In genomic region chr1:165735826-165736818, GRCm38 (mm10) we compare ENCODE assay signal across 8 mouse cellular contexts. TPM values are rescaled to one million over a fixed set of nuclear protein-coding genes. Genes with fewer than 3 reads are reported as not detected.
DNase-seq lines count a peak whose midpoint lies in the region; ATAC-seq lines count a peak whose summit lies in the region.

No protein-coding gene starts in this region.

- peak; percentile 83 for DNase-seq in MEL-GATA-1-ER (ENCODE audit: extremely low read depth, low read depth)
- DNase-seq in cerebellum, adult 8-10 months = peak; percentile 80
- peak; percentile 83 for DNase-seq in hindbrain, embryonic 10.5 days (ENCODE audit: low spot score)
- DNase-seq in layer of hippocampus, adult 9-10 months (ENCODE audit: low spot score) = peak; percentile 81
- DNase-seq in ovary, postnatal 10 days (ENCODE audit: low spot score) = peak; percentile 63
- DNase-seq in thymus, postnatal 0 days (ENCODE audit: low spot score) = peak; percentile 90

- peak; percentile 99 for ATAC-seq in frontal cortex, adult (ENCODE audit: low TSS enrichment)
- ATAC-seq in lung, embryonic 16.5 days (ENCODE audit: low read depth) = peak; percentile 79

- H3K4me2 ChIP-seq in lung, embryonic 16.5 days (ENCODE audit: low read depth, low read length) = peak overlapping the region; percentile 11

- H3K9ac ChIP-seq in lung, embryonic 16.5 days (ENCODE audit: low read length) = no peak overlapping the region

- peaks cover 3% of the 10 kb centered on the region; the same call in 1 of the 2 replicates for H3K4me1 ChIP-seq in hindbrain, embryonic 10.5 days (replicated peaks)
- H3K4me1 ChIP-seq in lung, embryonic 16.5 days (replicated peaks; ENCODE audit: control insufficient read depth, insufficient read depth, low read length) = peaks cover 2% of the 10 kb centered on the region; the same call in 1 of the 2 replicates

- H3K9me3 ChIP-seq in hindbrain, embryonic 10.5 days = no peaks in the 10 kb centered on the region
- no peaks in the 10 kb centered on the region for H3K9me3 ChIP-seq in lung, embryonic 16.5 days (ENCODE audit: control insufficient read depth, low read length)

- WGBS in hindbrain, embryonic 10.5 days = 39% methylated on average over 20 of the region's 20 CpGs
- 22% methylated on average over 20 of the region's 20 CpGs for WGBS in lung, embryonic 16.5 days

- H3K36me3 ChIP-seq in hindbrain, embryonic 10.5 days = no peaks in the 10 kb centered on the region
- H3K36me3 ChIP-seq in lung, embryonic 16.5 days (ENCODE audit: control insufficient read depth, insufficient read depth, low read length) = no peaks in the 10 kb centered on the region

- H3K27me3 ChIP-seq in hindbrain, embryonic 10.5 days (ENCODE audit: insufficient read depth, poor library complexity, severe bottlenecking) = peaks cover 9% of the 10 kb centered on the region
- no peaks in the 10 kb centered on the region for H3K27me3 ChIP-seq in lung, embryonic 16.5 days (ENCODE audit: control insufficient read depth, insufficient read depth, low read depth, low read length)

- H3K27ac ChIP-seq in hindbrain, embryonic 10.5 days = no peak overlapping the region
- no peak overlapping the region for H3K27ac ChIP-seq in lung, embryonic 16.5 days (ENCODE audit: low read length)

- H3K4me3 ChIP-seq in hindbrain, embryonic 10.5 days = 0 out of 2 replicates have a peak overlapping the region, but pooled peaks have one; percentile 2
- no peak overlapping the region for H3K4me3 ChIP-seq in lung, embryonic 16.5 days (ENCODE audit: low read length)

RNA-seq across cellular contexts. Expression of gene Rcsd1, which starts 26.6 kb away (rescaled TPM):
- polyA plus RNA-seq in hindbrain, embryonic 10.5 days (2016; fragmentation: Nextera tagmentation; extraction: Ambion mirVana) = 11.2 and 11.4 TPM in 2 replicates
- polyA plus RNA-seq in lung, embryonic 16.5 days (2015; fragmentation: Nextera tagmentation; extraction: Ambion mirVana) = 47.8 and 51.5 TPM in 2 replicates
- 221 and 236 TPM in 2 replicates for polyA plus RNA-seq in thymus, postnatal 0 days (2015; fragmentation: Nextera tagmentation; extraction: Ambion mirVana)

RNA-seq across cellular contexts. Expression of gene Creg1, which starts 27.4 kb away (rescaled TPM):
- 30.0 and 40.7 TPM in 2 replicates for polyA plus RNA-seq in hindbrain, embryonic 10.5 days (2016; fragmentation: Nextera tagmentation; extraction: Ambion mirVana)
- 60.8 and 68.6 TPM in 2 replicates for polyA plus RNA-seq in lung, embryonic 16.5 days (2015; fragmentation: Nextera tagmentation; extraction: Ambion mirVana)
- 70.5 and 73.3 TPM in 2 replicates for polyA plus RNA-seq in thymus, postnatal 0 days (2015; fragmentation: Nextera tagmentation; extraction: Ambion mirVana)

RNA-seq across cellular contexts. Expression of gene Cd247, which starts 52.4 kb away (rescaled TPM):
- polyA plus RNA-seq in hindbrain, embryonic 10.5 days (2016; fragmentation: Nextera tagmentation; extraction: Ambion mirVana) = 1.0 and 1.2 TPM in 2 replicates
- 2.1 and 2.8 TPM in 2 replicates for polyA plus RNA-seq in lung, embryonic 16.5 days (2015; fragmentation: Nextera tagmentation; extraction: Ambion mirVana)
- polyA plus RNA-seq in thymus, postnatal 0 days (2015; fragmentation: Nextera tagmentation; extraction: Ambion mirVana) = 282 TPM in 2 replicates

Comparison
In these comparisons a context has a peak if more than half of its experiments do, and no peak if none do; other contexts are left out.
1. RNA of gene Cd247, which starts 52.4 kb away (polyA plus RNA-seq): 282 TPM in thymus, postnatal 0 days; 2.1 to 2.8 TPM in lung, embryonic 16.5 days and 1.0 to 1.2 TPM in hindbrain, embryonic 10.5 days; every median in the first group is over 10 times any median in the second.
2. Peak in every context shown above with its lines, with median percentiles within 50 percentile points of each other: DNase-seq.